Mouse (Mus musculus) embryo, embryonic 10.5 days (tissue): ENCODE data around the gene Spata31d1a.

Experiments used
- DNase-seq: peaks from one replicate; pipeline ENCODE4 v3.0.0-alpha.2; 2015; ENCODE audit warnings: low spot score

Spata31d1a gene

GRCm38 (mm10) chr13:59667763-59668162 is 42.4 kb downstream of the Spata31d1a start:
- no peak for DNase-seq

- DNase-seq = no peak
These were observed 46.0 kb downstream of the Spata31d1a start for GRCm38 (mm10) chr13:59663939-59664712.

- DNase-seq = no peak
These were observed 48.2 kb downstream of the Spata31d1a start for GRCm38 (mm10) chr13:59661966-59662365.

GRCm38 (mm10) chr13:59661387-59661786 is 48.7 kb downstream of the Spata31d1a start:
- DNase-seq = no peak

- no peak for DNase-seq
These were observed 49.8 kb downstream of the Spata31d1a start for GRCm38 (mm10) chr13:59660371-59660770.

- DNase-seq = no peak
These were observed 52.3 kb downstream of the Spata31d1a start for GRCm38 (mm10) chr13:59657781-59658180.

- DNase-seq = peak; percentile 68
These were observed 53.1 kb downstream of the Spata31d1a start for GRCm38 (mm10) chr13:59656975-59657388.

- DNase-seq = no peak
These were observed 53.8 kb downstream of the Spata31d1a start for GRCm38 (mm10) chr13:59656316-59656832.

GRCm38 (mm10) chr13:59655718-59656315 is 54.3 kb downstream of the Spata31d1a start:
- DNase-seq = no peak

- DNase-seq = no peak
These were observed 55.7 kb downstream of the Spata31d1a start for GRCm38 (mm10) chr13:59654465-59654864.

GRCm38 (mm10) chr13:59653136-59653535 is 57.0 kb downstream of the Spata31d1a start:
- peak; percentile 21 for DNase-seq

- DNase-seq = peak; percentile 34
These were observed 57.5 kb downstream of the Spata31d1a start for GRCm38 (mm10) chr13:59652651-59653050.
